Mouse (Mus musculus) heart, embryonic 16.5 days (tissue): Measurements from ENCODE around the gene Braf. TPM values are rescaled to one million over a fixed set of nuclear protein-coding genes. Genes with fewer than 3 reads are reported as not detected.
A peak's percentile ranks its signal among the peaks of the same experiment; 100 is the strongest.

Experiments used
- ATAC-seq: fragments of 200-750 bp; cut with Nextera tagmentation; replicated peaks from 2 replicates; pipeline ENCODE4 v1.8.0; 2017; ENCODE audit warnings: moderate number of reproducible peaks; ENCODE audit not compliant: insufficient read depth, low FRiP score; ENCODE audit errors: extremely low read depth
- H3K27ac ChIP-seq: fragments of 300-500 bp; sonication (generic); 2 replicates; pipeline ENCODE4 v1.5.1; 2014; ENCODE audit warnings: mild to moderate bottlenecking, low read length, control low read depth, moderate library complexity
- H3K27me3 ChIP-seq: fragments of 300-500 bp; sonication (generic); 2 replicates; pipeline ENCODE4 v1.6.1; 2014; ENCODE audit warnings: low read length, mixed read lengths; ENCODE audit not compliant: control insufficient read depth, insufficient read depth
- H3K36me3 ChIP-seq: fragments of 300-500 bp; sonication (generic); 2 replicates; pipeline ENCODE4 v1.6.1; 2014; ENCODE audit not compliant: control insufficient read depth, insufficient read depth
- H3K4me1 ChIP-seq: fragments of 300-500 bp; sonication (generic); 2 replicates; pipeline ENCODE4 v1.6.1; 2014; ENCODE audit warnings: low read length, mixed read lengths; ENCODE audit not compliant: control insufficient read depth, insufficient read depth
- H3K4me2 ChIP-seq: fragments of 300-500 bp; sonication (generic); 2 replicates; pipeline ENCODE4 v1.6.1; 2014; ENCODE audit warnings: low read depth, mild to moderate bottlenecking, control low read depth, low read length
- H3K4me3 ChIP-seq: fragments of 300-500 bp; sonication (generic); 2 replicates; pipeline ENCODE4 v1.5.1; 2014; ENCODE audit warnings: mild to moderate bottlenecking, control low read depth, low read length
- H3K9ac ChIP-seq: fragments of 300-500 bp; sonication (generic); 2 replicates; pipeline ENCODE4 v1.6.1; 2014; ENCODE audit warnings: low read length, control low read depth
- H3K9me3 ChIP-seq: fragments of 300-500 bp; sonication (generic); replicated peaks from 2 replicates; pipeline ENCODE4 v1.6.1; 2016; ENCODE audit warnings: low read length; ENCODE audit not compliant: control insufficient read depth
- WGBS: fragments of 180-500 bp; shearing (Covaris S2); extraction: QIAGEN DNeasy Blood & Tissue Kit; methylation state at CpG from one replicate; pipeline ENCODE4 v1.1.7; 2014; 5-methylcytosine and 5-hydroxymethylcytosine counted together
- polyA plus RNA-seq: library from polyadenylated mRNA; unstranded; fragments of >200 nt; fragmentation: Nextera tagmentation; extraction: Ambion mirVana; gene quantifications from 2 replicates; pipeline ENCODE4 v1.2.1, GENCODE M21; 2015

Braf gene
- polyA plus RNA-seq, 1 experiment from 2014 or later, result 9.7 TPM

DNA sequence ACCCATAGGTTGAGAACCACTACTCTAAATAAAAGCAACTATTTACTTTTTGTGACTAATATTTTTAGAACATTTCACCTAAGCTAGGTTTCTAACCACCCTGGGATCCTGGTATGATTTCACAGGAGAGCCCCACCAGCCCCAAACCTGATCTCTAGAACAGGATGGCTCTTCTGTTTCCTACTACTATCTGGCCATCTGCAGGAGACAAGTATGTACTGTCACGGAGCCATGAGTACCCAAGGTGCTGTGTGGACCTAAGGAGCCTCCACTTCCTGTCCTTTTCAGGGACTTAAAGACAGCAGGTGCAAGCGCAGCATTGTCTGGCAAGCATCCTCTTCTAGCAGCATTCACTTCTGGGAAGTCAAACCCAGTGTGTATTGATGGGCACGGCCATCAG, 123.4 kb downstream of the Braf start:
- Histone ChIP-seq H3K36me3 (peaks cover 38% of the 10 kb centered on the region), H3K9me3 (no peaks in the 10 kb centered on the region), H3K27me3 (no peaks in the 10 kb centered on the region), H3K9ac (no peak overlapping the region), H3K4me3 (no peak overlapping the region), H3K4me2 (no peak overlapping the region), H3K27ac (no peak overlapping the region), H3K4me1 (peaks cover 13% of the 10 kb centered on the region)
- 79% methylated on average over 3 of the region's 3 CpGs for WGBS
- no peak for ATAC-seq

DNA sequence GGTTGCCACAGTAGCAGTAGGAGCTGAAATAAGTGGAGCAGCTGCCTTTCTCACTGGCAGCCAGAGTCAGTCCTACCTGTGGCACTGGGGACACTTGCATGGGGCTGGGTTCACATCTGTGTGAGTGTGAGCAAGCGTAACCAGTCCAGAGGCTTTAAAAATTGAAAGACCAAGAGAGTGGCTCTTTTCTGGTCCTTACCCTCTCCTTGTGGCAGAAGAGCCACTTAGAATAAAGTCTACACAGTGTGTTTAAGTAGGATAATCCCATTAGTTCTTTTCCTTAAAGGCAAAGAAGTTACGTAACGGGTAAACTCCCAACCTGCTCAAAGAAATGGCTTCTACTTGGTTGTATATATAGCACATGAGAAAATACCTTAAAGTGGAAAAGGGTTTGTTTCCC, 124.4 kb downstream of the Braf start:
- no peak overlapping the region for H3K4me2 ChIP-seq
- H3K36me3 ChIP-seq, result peaks cover 38% of the 10 kb centered on the region
- H3K9me3 ChIP-seq, result no peaks in the 10 kb centered on the region
- H3K4me3 ChIP-seq, result no peak overlapping the region
- no peak overlapping the region for H3K27ac ChIP-seq
- no peaks in the 10 kb centered on the region for H3K27me3 ChIP-seq
- ATAC-seq, result no peak
- no peak overlapping the region for H3K9ac ChIP-seq
- H3K4me1 ChIP-seq, result peaks cover 4% of the 10 kb centered on the region
- 92% methylated on average over 3 of the region's 3 CpGs for WGBS

DNA sequence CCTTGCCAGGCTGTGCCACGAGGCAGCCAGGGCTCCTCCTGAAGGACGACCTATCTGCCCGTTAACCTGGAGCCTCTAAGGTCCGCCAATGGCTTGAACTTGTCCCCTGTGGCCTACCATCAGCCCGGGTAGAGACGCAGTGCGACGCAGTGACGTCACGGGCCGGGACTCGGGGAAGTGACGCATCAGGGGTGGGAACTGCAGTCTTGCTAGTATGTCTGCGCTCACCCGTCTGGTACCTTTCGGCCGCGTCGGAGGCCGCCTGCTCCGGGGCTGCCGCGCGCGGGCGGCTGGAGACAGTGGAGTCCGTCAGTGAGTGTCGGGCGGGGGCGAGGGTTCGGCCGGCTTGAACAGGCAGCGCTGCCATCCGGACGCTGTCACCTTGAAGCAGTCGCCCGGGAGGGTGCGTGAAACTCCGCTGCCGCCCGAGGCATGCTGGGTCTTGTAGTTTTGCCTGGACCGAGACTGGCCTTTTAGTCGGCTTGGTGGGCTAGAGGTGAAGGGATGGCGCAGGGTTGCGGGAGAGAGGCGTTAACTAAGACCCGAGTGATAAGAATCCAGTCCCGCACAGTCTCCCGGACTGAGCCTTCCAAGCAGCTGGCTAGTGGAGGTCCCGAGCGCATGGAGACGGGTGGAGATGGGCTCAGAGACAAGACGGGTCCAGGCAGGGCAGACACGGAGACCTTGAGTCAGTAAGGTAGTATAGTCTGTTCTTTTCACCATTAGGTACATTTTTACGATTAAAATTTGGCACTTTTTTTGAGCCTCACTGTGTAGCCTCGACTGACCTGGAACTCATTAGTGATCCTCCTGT, 132.7 kb downstream of the Braf start, which contains the start of gene Ndufb2:
Gene Ndufb2 (plus strand): TSS at position 174 of the 814 bp plus-strand sequence.
- peak; percentile 99 for ATAC-seq
- 0 out of 2 replicates have a peak, but pooled peaks cover 3% of the 10 kb centered on the region for H3K9me3 ChIP-seq
- under 1% methylated on average over 56 of the region's 56 CpGs for WGBS
- H3K4me3 ChIP-seq, result peak within 1 kb of the TSS; percentile 86
- H3K4me2 ChIP-seq, result peak within 1 kb of the TSS; percentile 69
- H3K4me1 ChIP-seq, result peaks cover 15% of the 10 kb centered on the region
- H3K27me3 ChIP-seq, result no peaks in the 10 kb centered on the region
- peak within 1 kb of the TSS; percentile 97 for H3K9ac ChIP-seq
- H3K36me3 ChIP-seq, result peaks cover 22% of the 10 kb centered on the region
- peak within 1 kb of the TSS; percentile 98 for H3K27ac ChIP-seq

DNA sequence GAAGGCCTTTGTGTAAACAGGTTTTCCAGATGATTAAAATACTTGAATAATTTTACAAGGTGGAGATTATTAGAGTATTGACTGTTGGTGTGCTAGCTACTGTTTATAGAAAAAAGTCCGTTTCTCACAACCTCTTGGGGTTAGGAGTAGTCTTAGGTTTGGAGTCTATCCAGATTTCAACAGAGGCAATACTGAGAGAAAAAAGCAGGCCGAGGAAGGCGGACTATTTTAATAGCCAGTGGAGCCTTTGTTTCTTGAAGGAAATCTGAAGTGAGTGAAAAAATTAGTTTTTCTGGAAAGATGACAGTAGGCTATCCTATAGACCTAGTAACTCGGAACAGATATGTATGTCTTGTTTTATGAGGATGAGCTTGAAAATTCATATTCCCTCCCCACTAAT, 133.8 kb downstream of the Braf start:
- H3K27me3 ChIP-seq, result no peaks in the 10 kb centered on the region
- no peak overlapping the region for H3K9ac ChIP-seq
- no peak overlapping the region for H3K4me3 ChIP-seq
- peaks cover 28% of the 10 kb centered on the region for H3K36me3 ChIP-seq
- no peak overlapping the region for H3K27ac ChIP-seq
- ATAC-seq, result no peak
- 95% methylated on average over 4 of the region's 4 CpGs for WGBS
- H3K4me1 ChIP-seq, result peaks cover 15% of the 10 kb centered on the region
- no peak overlapping the region for H3K4me2 ChIP-seq
- H3K9me3 ChIP-seq, result 0 out of 2 replicates have a peak, but pooled peaks cover 3% of the 10 kb centered on the region

DNA sequence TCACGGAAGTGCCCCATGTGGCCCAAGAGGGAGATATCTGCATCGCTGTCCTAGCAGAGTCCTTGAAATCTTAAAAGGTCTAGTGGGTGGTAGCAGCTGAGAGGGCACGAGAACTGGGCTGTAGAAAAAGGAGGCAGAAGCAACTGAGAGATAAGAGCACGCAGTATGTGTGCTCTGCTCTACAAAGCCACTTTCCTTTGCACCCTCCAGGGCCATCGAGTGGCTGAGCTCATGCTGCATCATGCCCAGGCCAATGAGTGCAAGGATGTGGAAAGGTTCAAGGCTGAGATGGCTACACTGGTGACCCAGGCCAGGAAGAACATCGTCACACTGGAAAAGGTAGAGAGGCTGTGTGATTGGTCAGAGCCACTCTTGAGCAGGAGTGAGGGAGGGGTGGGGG, 139.7 kb downstream of the Braf start, which contains the start of gene Gm42420:
Gene Gm42420 (plus strand): TSS at position 237 of the 400 bp plus-strand sequence.
- H3K9ac ChIP-seq, result no peak within 1 kb of the TSS
- H3K4me3 ChIP-seq, result no peak within 1 kb of the TSS
- H3K27ac ChIP-seq, result no peak within 1 kb of the TSS
- H3K4me1 ChIP-seq, result no peaks in the 10 kb centered on the region
- no peak for ATAC-seq
- H3K4me2 ChIP-seq, result no peak within 1 kb of the TSS
- H3K9me3 ChIP-seq, result 0 out of 2 replicates have a peak, but pooled peaks cover 3% of the 10 kb centered on the region
- H3K36me3 ChIP-seq, result peaks cover 38% of the 10 kb centered on the region
- 73% methylated on average over 6 of the region's 6 CpGs for WGBS
- no peaks in the 10 kb centered on the region for H3K27me3 ChIP-seq

DNA sequence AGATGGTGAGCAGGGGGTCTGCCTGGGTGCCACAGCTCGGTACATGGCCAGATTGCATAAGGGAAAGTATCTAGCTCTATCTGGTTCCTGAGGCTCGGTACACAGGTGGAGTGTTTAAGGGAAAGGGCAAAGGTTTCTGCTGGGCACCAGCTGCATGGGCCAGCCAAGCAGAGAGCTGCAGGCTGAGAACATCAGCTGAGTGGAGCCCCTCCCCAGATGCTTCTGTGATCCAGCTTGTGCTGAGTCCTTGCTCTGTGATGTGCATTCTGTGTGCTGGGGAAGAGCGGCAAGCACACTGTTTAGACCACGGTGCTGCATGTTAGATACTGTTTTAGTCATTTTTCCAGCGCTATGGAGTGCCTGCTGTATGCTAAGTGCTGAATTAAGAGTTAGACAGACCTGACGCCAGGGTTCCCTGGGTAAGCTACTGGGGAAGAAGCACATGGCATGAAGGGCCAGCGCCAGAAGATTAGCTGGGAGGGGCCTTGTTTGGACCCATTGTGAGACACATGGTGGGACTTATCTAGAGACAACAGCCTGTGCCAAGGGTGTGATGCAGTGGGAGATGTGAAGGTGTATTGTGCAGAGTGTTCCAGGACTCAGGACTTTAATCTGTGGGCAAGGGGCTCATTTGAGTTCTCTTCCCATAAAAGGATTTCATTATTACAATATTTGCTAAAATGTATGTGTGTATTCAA, 144.0 kb downstream of the Braf start:
- Histone ChIP-seq H3K36me3 (0 out of 2 replicates have a peak, but pooled peaks cover 14% of the 10 kb centered on the region), H3K4me3 (no peak overlapping the region), H3K4me1 (no peaks in the 10 kb centered on the region), H3K9me3 (no peaks in the 10 kb centered on the region), H3K9ac (no peak overlapping the region), H3K27ac (no peak overlapping the region), H3K27me3 (no peaks in the 10 kb centered on the region), H3K4me2 (no peak overlapping the region)
- ATAC-seq, result no peak
- WGBS, result 77% methylated on average over 7 of the region's 7 CpGs

DNA sequence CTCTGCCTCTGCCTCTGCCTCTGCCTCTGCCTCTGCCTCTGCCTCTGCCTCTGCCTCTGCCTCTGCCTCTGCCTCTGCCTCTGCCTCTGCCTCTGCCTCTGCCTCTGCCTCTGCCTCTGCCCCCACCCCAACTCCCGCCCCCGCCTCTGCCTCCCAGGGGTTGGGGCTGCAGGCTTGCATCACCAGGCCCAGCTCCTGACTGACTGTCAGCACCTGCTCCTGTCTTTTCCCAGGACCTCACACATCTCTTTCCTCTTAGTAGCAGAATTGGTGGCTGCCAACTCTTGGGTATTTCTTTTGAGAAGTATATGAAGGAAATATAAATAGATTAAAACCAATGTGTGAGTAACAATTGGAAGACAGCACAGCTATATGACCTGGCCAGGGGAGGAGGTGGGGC, 144.7 kb downstream of the Braf start:
- WGBS, result 56% methylated on average over 2 of the region's 2 CpGs
- Histone ChIP-seq H3K27me3 (no peaks in the 10 kb centered on the region), H3K4me3 (no peak overlapping the region), H3K9me3 (no peaks in the 10 kb centered on the region), H3K36me3 (0 out of 2 replicates have a peak, but pooled peaks cover 14% of the 10 kb centered on the region), H3K4me1 (no peaks in the 10 kb centered on the region), H3K9ac (no peak overlapping the region), H3K4me2 (no peak overlapping the region), H3K27ac (no peak overlapping the region)
- ATAC-seq, result no peak

DNA sequence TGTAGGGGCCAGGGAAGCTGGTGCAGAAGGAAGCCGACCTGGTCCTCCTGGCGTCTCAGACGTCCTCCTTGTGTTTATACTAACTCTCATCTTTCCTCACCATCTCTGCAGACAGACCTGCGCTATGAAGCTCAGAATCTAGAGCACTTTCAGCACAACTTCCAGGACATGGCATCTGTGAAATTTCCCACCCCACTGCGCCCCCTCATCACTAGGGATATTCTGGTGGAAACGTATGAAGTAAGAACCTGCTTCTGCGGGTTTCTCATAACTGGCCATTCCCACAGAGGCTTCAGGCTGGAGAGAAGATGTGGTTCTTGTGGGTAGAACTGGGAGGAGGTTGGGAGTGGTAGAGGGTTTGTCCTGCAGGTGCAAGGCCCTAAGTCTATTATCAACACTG, 145.7 kb downstream of the Braf start:
- H3K9me3 ChIP-seq, result no peaks in the 10 kb centered on the region
- no peaks in the 10 kb centered on the region for H3K27me3 ChIP-seq
- no peak overlapping the region for H3K27ac ChIP-seq
- no peak overlapping the region for H3K4me3 ChIP-seq
- H3K36me3 ChIP-seq, result 0 out of 2 replicates have a peak, but pooled peaks cover 14% of the 10 kb centered on the region
- ATAC-seq, result no peak
- peaks cover 6% of the 10 kb centered on the region; the same call in 1 of the 2 replicates for H3K4me1 ChIP-seq
- H3K4me2 ChIP-seq, result no peak overlapping the region
- no peak overlapping the region for H3K9ac ChIP-seq
- 84% methylated on average over 7 of the region's 7 CpGs for WGBS

DNA sequence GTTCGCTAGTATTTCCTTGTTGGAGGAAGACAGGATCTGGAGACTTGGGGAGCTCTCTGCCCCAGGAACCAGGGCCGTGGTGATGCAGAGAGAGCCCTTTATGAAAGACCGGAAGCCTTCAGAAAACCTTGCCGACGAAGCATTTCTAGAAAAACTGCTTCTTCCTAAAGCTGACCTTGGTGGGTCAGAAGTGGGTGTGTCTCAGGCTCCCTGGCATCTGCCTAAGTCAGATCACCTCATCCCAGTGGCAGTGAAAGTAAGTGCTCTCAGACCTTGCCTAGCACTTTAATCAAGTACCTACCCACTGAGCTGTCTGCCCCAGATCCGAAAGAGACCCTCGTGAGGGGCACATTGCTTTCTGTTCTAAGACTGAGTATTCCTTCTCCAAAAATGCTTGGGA, 150.3 kb downstream of the Braf start:
- H3K9ac ChIP-seq, result peak overlapping the region; percentile 88
- peak overlapping the region; percentile 95 for H3K27ac ChIP-seq
- WGBS, result 62% methylated on average over 7 of the region's 7 CpGs
- H3K4me2 ChIP-seq, result peak overlapping the region; percentile 85
- no peak for ATAC-seq
- peaks cover 14% of the 10 kb centered on the region for H3K4me1 ChIP-seq
- peak overlapping the region; percentile 84 for H3K4me3 ChIP-seq
- H3K27me3 ChIP-seq, result no peaks in the 10 kb centered on the region
- no peaks in the 10 kb centered on the region for H3K9me3 ChIP-seq
- H3K36me3 ChIP-seq, result 0 out of 2 replicates have a peak, but pooled peaks cover under 1% of the 10 kb centered on the region
